Mouse (Mus musculus) spleen, postnatal 10 days (tissue): Measurements from ENCODE around the gene Tmpo.

Experiments
- DNase-seq, 2 experiments: peaks; one replicate each; pipeline ENCODE4 v3.0.0; 2021 to 2022; ENCODE audit warnings: low spot score in 2 of 2

Tmpo gene

DNA sequence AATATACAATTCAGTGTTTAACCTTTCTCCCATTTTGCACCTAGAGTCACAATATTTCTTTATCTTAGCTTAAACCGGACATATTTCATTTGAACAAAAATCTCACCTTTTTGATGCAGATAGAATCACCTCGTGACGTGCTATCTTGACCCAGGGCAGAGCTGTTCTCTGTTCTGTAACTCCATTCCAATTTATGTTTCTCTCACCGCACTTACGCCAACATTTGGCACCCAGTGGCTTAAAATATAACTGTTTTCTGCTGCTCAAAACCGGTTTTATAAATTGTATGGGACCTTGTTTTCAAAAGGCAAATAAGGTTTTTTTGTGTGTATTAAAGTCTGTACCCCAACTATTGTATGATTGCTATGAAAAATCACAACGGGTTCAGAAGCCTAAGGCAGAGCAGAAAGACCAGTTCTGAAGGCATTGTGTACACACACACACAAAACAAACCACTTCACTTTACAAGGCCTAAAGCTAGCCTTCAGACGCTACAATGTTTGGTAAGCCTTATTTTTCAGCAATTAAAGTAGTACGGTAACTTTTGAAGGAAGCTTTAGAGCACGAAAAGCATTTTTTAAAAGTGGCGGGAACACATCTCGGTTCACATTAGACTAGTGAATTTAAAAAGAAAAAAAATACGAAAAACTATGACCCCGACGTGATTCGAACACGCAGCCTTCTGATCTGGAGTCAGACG lies at the start of gene Tmpo:
Gene Tmpo, minus strand, starts transcription at position 555 of the 700 bp plus-strand sequence.
- no peak for DNase-seq

- no peak for DNase-seq
These were observed 49.3 kb upstream of the Tmpo start for GRCm38 (mm10) chr10:91230400-91230799.

GRCm38 (mm10) chr10:91229518-91229961 lies 48.4 kb upstream of the Tmpo start:
- DNase-seq = no peak

DNA sequence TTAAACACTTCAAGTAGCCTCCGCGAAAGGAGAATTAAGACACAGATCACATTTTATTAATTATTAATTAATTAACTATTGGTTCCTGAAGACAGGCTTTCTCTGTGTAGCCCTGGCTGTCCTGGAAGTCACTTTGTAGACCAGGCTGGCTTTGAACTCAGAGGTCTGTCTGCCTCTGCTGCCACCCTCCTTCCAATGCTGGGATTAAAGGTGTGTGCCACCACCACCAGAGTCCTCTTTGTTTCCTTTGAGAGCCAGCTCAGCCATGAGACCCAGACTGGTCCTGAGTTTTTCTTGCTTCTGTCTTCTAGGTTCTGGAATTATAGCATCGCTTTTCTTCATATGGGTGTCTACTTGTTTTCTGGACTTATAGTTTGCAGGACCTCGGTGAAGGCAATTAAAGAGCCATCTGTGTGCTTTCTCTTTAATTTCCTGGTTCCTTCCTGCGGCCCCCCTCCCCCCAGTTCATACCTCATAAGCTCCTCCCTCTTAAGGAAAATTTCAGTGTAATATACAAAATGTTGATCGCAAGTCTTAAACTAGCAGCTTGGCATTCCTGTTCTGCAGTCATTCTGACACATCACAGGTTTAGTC lies 47.9 kb upstream of the Tmpo start:
- no peak for DNase-seq

GRCm38 (mm10) chr10:91227034-91227433 lies 45.9 kb upstream of the Tmpo start:
- no peak for DNase-seq

GRCm38 (mm10) chr10:91222398-91223236 lies 41.5 kb upstream of the Tmpo start:
- no peak for DNase-seq

- DNase-seq = no peak
These were observed 28.0 kb upstream of the Tmpo start for GRCm38 (mm10) chr10:91208899-91209667.

DNA sequence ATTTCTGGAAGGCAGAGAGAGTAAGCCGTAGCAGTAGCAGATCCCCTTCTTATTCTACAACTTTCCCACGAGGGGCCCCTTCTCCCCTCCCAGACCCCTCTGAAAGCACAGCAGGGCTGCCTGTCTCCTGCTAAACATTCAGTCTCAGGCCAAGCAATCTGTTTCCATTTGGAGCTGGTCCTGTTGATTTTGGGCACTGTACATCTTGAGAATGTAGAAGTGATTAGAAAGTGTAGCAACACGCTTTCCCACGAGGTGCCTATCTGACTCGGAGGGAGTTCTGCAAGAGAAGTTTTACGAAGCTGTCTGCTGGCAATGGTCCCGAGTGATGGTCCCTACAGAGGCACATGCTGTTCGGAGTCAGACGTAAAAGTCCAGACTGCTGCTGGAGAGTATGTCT lies 27.3 kb upstream of the Tmpo start:
- DNase-seq = no peak

DNA sequence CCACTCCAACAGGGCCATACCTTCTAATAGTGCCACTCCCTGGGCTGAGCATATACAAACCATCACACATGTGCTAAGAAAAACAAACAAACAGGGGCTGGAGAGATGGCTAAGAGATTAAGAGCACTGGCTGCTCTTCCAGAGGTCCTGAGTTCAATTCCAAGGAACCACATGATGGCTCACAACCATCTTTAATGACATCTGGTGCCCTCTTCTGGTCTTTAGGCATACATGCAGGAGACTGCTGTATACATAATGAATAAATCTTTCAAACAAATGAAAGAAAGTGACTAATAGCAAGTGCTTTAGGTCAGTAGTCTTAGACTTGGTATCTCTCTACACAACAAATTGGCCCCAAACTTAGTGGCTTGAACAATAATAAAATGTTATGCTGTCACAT lies 26.2 kb upstream of the Tmpo start:
- DNase-seq = no peak

DNA sequence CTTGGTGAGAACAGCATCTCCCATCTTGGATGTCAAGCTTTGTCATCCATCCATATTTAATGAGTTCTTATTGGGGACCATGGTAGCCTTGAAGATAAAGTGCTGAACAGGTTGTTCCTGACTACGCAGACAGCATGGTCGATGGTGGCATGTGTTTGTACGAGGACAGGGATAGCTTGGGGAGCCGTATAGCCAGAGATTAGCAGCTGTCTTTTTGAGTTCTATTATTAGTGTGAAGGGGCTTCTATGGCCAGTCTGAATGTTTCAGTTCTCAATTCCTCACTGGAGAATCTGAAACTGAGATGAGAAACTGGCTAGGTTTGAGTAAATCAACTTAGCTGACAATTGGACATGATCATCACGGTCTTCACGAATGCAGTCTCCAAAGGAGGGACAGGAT lies 24.5 kb upstream of the Tmpo start:
- DNase-seq = no peak

GRCm38 (mm10) chr10:91200581-91200980 lies 19.5 kb upstream of the Tmpo start:
- DNase-seq = no peak

DNA sequence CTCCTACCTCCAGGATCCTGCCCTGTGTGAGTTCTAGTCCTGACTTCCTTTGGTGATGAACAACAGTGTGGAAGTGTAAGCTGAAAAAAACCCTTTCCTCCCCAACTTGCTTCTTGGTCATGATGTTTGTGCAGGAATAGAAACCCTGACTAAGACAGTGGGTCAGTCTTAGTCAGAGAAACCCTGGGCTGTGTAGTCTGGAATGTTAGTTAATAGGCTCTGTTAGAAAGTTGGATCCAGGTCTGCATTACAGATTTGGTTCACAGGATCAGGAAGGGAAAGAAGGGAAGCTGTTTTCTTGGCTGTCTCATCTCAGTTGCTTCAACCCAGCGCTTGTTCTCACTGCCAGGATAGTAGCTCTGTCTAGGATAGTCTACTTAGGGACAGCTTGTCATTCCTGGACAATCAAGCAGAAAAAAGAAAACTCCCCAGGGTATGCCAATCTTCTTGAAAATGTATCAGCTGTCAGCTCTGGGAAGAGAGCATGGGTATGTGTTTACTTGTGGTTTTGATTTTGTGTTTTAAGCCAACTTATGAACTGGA lies 18.2 kb upstream of the Tmpo start:
- DNase-seq = no peak

GRCm38 (mm10) chr10:91197704-91198103 lies 16.6 kb upstream of the Tmpo start:
- no peak for DNase-seq

GRCm38 (mm10) chr10:91196778-91197177 lies 15.7 kb upstream of the Tmpo start:
- no peak for DNase-seq

DNA sequence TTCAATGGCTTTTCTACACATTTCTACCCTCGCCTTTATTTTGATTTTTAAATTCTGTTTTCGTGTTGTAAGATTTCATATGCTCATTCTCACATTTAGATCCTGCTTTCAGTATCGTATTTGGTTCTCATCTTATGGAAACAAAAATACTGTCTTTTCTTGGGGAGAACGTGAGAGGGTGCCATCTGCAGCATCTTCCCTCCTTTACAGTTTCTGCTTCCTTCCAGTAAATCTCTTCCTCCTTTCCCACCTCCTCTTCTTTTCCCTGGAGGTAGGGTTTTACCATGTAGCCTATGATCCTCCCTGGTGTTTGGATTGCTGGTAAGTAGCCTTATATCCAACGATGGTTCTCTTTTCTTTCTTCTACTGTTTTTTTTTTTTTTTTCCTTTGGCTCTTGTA lies 14.6 kb upstream of the Tmpo start:
- DNase-seq = no peak

DNA sequence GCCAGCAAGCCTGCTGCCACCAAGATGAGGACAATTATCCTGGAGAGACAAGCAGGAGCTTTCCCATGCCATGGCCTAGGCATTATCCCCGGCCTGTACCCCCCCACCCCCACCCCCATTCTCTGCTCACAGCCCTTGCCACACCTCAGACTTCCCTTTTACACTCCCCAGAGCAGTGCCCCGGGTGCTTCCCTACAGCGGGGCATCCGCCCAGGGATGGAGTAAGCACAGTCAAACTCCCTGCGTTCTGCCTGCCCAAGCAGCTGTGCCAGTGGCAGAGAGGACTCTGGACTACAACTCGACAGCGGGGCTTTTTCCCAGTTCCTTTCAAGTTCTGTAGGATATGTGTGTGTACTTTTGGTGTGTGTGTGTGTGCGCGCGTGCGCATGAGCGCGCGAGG lies 14.0 kb upstream of the Tmpo start:
- no peak for DNase-seq

GRCm38 (mm10) chr10:91191851-91192250 lies 10.7 kb upstream of the Tmpo start:
- DNase-seq = no peak

DNA sequence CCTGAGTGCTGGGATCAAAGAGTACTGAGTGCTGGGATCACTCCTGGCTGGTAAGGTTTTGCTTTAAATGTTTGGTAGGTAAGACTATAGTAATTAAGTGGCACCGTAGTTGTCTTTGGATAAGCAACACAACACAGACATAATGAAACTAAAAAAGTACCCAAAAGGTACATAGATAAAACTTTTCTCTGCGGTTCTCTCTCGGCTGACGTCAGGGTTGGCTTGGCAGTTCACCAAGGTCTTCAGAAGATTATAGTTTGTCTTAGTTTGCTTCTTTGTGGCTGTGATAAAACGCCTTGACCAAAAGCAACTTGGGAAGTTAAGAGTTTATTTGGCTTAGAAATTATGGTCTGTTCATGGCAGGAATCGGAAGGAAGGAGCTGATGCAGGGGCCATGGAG lies 8.4 kb upstream of the Tmpo start:
- DNase-seq = no peak

GRCm38 (mm10) chr10:91188684-91189287 lies 7.7 kb upstream of the Tmpo start:
- peak in 1 of 2 experiments; percentile 24 for DNase-seq

GRCm38 (mm10) chr10:91187872-91188271 lies 6.8 kb upstream of the Tmpo start:
- peak; percentile 81 to 82 for DNase-seq

- peak in 1 of 2 experiments; percentile 26 for DNase-seq
These were observed 6.2 kb upstream of the Tmpo start for GRCm38 (mm10) chr10:91187349-91187748.
